Mouse (Mus musculus): ENCODE results near the gene Itgb3bp.

- TF ChIP-seq CTCF (IDR thresholded peaks at IDR 0.05; ENCODE audit: low read depth, low read length) (no peak), POLR2A (IDR thresholded peaks at IDR 0.05; ENCODE audit: borderline replicate concordance, low read depth, low read length) (no peak)
Observed at GRCm38 (mm10) chr4:99939711-99940505, 10.3 kb upstream of the Itgb3bp start.
